Mouse (Mus musculus) lung, embryonic 15.5 days (tissue): ENCODE data around the gene 4930402H24Rik. TPM values are rescaled to one million over a fixed set of nuclear protein-coding genes. Genes with fewer than 3 reads are reported as not detected.

Source experiments
- polyA plus RNA-seq: library from polyadenylated mRNA; unstranded; fragments of >200 nt; fragmentation: Nextera tagmentation; extraction: Ambion mirVana; gene quantifications from 2 replicates; pipeline ENCODE4 v1.2.1, GENCODE M21; 2015

4930402H24Rik gene
- polyA plus RNA-seq, 1 experiment from 2014 or later = 29.0 TPM

Other genes starting within 250 kb of the 4930402H24Rik start
- 51.7 and 56.7 TPM in 2 replicates for gene Ddrgk1, start 241.7 kb downstream of the 4930402H24Rik start, polyA plus RNA-seq
- gene Itpa, start 238.8 kb downstream of the 4930402H24Rik start, polyA plus RNA-seq = 103 and 108 TPM in 2 replicates
- gene Slc4a11, start 208.9 kb downstream of the 4930402H24Rik start, polyA plus RNA-seq = 0.70 and 0.73 TPM in 2 replicates
- 5.4 and 5.5 TPM in 2 replicates for gene Atrn, start 89 bp upstream of the 4930402H24Rik start, polyA plus RNA-seq
- 12.5 and 12.9 TPM in 2 replicates for gene Gfra4, start 136.7 kb upstream of the 4930402H24Rik start, polyA plus RNA-seq
- 4.0 and 8.1 TPM in 2 replicates for gene Adam33, start 157.4 kb upstream of the 4930402H24Rik start, polyA plus RNA-seq
- gene Siglec1, start 180.4 kb upstream of the 4930402H24Rik start, polyA plus RNA-seq = 0.44 and 0.47 TPM in 2 replicates
- 15.0 and 16.5 TPM in 2 replicates for gene Hspa12b, start 220.9 kb upstream of the 4930402H24Rik start, polyA plus RNA-seq
- gene Gm11037, start 227.1 kb upstream of the 4930402H24Rik start, polyA plus RNA-seq = not detected in 2 replicates